Mouse (Mus musculus): ENCODE measurements at regions not wholly inside any gene's neighbourhood (a gene's known extent, or its start where the extent isn't known, plus 50 kb on each side); places are given as distances from the start of the nearest gene placed in this dataset.

DNA sequence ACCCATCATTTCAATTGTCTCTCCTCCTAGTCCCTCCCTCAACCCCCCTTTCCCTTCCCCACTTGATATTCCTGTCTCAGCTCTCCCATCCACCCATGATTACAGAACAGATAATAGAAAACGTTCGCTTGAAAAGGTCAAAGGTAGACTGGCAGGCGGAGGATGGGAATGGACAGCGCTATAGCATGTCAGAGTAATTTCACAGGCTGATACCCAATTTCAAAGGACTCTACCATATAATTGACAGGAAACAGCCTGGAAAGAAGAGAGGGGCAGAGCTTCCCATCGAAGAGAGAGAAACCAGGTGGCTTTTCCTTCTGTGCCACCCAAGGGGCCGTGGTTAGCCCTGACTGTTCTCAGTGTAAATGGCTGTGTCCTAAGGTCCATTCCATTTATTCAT is 140.2 kb upstream of the Atxn1 start:
- no peak for TF ChIP-seq CTCF (IDR thresholded peaks at IDR 0.05; ENCODE audit: borderline replicate concordance, extremely low read depth, insufficient read depth, insufficient read length)
- TF ChIP-seq POLR2A (IDR thresholded peaks at IDR 0.05; ENCODE audit: borderline replicate concordance, extremely low read depth, insufficient read depth, insufficient read length, poor library complexity, severe bottlenecking): no peak
